Mouse (Mus musculus) mature B cell (primary cell): Measurements from ENCODE around the gene Mrps36.
"Not testable (repeated sequence)": the region's sequence is repeated elsewhere in the genome, so short reads cannot be mapped to it uniquely, and the experiment has no call there.

ENCODE experiments used
- in situ Hi-C: fragments of 300-500 bp; cut with MboI; formaldehyde crosslinking; loops from 2 replicates; pipeline ENCODE4 v1.14.3; 2019

The Mrps36 gene

DNA sequence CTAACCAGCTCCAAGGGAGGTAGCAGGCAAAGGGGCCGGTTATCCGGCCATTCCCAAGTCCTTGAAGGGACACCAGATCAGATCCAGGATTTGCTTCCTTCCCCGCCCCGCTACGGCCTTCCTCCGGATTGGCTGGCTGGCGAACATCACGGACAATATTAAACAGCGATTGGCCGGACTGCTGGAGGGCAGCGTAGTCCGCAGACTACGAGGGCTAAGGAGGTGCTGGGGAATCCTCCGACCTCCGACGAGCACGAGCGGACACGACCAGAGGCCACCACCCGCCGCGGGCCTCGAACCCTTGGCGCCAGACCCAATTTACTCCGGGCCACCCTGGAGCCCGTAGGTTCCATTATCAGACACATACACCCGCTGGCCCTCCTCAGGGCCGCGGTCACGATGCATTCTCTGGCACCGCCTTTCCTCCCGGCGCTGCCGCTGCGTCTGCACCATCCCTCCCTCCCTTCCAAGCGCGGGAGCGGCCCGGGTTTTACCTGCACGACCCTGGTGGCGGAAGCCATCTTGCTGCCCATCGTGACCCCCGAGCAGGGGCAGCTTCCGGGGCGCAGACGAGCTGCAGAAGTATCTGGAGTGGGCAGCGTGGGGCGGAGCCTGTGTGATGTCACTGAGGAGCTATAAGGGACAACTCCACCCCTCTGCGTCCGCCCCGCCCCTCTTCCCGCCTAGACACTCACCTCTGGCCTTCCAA lies at the start of gene Mrps36:
Gene Mrps36 (minus strand): TSS at position 624 of the 709 bp plus-strand sequence.
- in situ Hi-C loops: no loop called here

DNA sequence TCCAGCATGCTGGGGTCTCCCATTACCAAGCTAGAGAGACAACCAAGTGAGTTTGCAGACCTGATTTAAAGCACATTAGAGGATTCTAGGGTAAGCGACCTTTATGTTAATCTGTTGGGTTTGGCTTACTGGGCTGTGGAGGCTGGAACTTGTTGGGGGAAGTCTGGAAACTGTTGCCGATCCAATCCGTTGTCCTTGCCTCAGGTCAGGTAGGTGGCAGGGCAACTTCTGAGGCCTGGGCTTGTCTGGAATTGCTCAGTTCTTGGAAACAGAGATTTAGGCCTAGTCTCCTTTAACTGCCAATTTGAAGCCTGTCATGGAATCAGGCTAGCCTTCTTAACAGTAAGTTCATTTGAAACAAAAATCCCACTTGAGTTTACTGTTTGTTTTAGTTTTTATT lies 44.6 kb upstream of the Mrps36 start:
- in situ Hi-C loops: no loop called here

DNA sequence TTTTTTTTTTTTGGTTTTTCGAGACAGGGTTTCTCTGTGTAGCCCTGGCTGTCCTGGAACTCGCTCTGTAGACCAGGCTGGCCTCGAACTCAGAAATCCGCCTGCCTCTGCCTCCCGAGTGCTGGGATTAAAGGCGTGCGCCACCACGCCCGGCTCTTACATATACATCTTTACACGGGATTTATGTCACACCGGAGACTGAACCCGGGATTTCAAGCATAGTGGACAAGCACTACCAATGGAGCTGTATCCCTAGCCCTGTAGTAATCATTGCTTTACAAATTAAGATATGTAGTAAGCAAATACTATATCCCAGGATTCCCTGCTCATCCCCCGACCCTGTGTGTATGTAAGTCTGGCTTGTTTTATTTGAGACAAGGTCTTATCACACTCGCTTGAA lies 43.6 kb upstream of the Mrps36 start:
- in situ Hi-C loops: not testable (repeated sequence)

DNA sequence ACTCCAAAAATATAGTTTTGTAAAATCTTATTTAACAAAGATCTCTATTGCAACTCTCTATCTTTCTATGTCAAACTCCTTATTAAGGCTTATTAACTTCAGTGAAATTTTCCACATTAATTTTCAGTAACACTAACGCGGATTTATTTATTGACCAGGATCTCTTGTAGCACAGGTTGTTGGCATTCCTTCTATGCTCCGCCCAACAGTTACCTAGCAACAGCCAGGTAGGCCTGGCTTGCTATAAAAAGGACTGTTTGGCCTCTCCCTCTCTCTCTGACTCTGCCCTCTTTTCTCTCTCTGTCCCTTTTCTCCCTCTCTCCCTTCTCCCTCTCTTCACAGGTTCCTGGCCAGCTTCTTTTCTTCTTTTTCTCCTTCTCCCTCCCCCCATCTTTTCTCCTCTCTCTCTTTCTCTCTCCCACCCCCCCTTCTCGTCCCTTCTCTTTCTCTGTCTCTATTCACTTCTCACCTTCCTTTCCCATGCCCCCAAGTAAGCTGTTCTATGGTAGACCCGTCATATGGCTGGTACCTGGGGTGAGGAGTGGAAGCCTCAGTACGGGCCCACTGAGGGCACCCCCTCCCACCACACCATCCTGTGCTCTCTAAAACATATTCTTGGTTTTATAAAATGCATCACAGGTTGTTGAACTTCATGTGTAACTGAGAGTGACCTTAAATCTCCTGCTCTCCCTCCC lies 43.0 kb upstream of the Mrps36 start:
- in situ Hi-C loops: no loop called here

DNA sequence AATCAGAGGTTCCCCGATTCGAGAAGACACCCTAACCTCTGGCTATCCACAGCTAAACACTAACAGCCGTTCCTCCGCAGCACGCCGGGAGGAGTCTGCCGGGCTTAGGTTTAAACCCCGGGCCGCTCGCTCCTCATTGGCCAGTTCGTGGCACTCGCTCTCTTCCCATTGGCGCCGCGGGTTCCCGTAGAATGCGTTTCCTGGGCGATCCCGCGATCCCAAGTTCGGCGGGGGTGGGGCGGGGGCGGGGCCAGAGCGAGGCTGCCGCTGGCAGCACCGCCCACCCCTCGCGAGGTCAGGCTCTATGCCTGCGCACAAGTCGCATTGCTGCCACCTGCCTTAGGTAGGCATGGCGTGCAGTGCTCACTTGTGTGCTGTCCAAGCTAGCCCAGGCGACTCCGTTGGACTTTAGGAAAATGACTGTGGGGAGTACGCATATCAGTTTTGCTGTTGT lies 42.0 kb upstream of the Mrps36 start, which contains the start of gene Ccnb1:
Gene Ccnb1 (minus strand): TSS at position 157 of the 454 bp plus-strand sequence.
- in situ Hi-C loops: no loop called here

DNA sequence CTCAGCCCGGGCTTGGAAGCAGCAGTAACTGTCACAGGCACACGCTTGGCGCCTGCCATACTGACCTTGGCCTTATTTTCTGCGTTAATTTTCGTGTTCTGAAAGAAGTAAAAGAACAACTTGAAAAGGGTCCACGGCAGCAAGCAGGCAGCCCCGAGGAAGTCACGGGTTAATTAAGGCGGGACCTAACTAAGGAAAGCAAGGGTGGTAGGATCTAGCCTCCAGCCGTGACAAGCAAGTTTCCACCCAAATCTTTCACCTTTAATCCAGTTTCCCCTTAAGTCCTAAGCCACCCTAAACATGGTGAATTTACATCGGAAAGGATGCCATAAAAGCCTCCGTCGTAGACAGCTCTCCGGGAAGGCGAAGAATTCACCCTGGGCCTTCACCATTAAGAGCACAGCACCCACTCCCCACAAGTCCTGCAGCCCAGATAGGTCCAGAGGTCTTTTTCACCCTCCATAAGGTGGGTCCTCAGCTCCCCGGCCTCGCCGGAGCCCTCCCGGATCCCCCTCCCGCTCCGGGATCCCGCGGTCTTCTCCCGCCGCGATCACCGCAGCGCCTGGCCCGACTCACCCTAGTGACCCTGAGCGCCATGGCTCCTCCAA lies 41.5 kb upstream of the Mrps36 start:
- in situ Hi-C loops: no loop called here

DNA sequence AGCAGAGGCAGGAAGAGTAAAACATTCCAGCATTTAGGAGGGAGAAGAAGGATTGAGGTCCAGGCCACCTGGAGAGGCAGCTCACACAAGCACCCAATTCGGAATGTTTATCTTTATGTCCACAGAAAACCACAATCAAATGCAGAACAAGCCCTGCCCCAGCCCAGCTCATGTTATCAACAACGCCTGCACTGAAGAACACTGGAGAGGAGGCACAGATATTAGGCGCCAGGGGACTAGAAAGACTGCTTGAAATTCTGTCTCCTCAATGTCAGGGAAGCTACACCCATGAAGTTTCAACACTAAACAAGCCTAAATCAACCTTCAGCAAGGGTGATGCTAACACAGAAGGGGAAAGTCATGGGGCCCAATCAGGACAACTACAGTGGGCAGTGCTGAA lies 33.0 kb upstream of the Mrps36 start:
- in situ Hi-C loops: no loop called here

DNA sequence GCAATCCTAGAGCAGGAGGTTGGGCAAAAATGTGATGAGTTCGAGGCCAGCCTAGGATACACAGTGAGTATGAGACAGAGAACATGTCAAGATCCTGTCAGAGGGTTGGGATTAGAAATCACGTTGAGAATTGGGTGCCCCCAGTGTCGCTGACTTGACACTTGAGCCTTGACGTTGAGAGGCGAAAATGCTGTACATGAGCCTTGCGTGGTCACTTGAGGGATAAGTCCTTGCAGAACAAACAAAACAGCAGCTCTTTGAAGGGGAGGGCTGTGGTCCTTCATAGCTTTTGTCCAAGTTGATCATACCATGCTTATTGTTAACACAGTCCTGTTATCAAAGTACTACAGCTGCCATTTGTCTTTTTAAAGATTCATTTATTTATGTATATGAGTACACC lies 32.3 kb upstream of the Mrps36 start:
- in situ Hi-C loops: no loop called here

DNA sequence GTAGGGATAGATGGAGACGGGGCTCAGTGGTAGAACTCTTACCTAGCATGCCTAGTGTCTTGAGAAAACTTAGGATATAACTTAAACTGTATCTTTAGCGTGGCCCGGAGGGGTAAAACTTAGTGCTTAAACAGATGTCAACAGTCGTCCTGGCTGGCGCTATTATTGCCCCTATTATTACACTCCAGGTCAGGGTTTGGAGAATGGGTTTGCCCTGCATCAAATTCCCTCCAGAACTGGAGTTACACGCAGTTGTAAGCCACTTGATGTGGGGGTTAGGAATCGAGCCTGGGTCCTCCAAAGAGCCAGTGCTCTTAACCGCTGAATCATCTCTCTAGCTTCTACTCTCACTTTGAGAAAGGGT lies 31.6 kb upstream of the Mrps36 start:
- in situ Hi-C loops: no loop called here

DNA sequence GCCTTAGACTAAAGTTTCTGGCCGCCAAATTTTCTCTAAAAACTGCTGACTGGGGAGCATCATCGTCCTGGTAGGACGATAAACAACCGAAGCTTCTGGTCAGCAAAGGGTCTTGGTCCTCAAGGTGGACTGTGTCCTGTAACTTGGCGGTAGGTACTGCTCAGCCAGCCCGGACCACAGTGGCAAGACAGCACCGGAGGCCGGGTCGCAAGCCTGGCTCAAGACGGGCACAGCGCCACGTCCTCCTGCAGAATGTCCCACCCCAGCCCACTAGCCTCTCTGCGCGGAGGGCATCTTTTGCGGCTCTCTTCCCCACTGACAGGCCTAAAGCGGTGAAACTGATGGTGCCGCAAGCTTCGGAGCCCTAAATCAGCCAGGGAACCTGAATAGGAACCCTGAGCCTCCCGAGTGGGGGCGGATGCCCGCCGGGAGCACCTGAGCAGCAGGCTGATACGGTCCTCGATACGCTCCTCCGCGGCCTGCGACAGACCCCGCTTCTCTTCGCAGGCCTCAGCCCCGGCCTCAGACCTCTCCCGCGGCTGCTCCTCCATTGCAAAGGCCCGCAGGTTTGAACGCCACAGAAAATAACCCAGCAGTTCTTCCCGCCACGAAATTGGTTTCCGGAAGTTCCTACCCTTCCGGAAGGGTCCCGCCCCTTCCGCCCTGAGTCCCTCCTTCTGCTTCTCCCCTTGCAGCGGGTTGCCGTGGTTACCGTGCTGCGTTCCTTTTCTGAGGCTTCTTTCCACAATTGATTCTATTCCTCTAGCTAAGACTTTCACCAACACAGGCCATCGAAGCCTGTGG lies 31.0 kb upstream of the Mrps36 start, which contains the start of gene Cenph:
Gene Cenph (minus strand): TSS at position 648 of the 804 bp plus-strand sequence.
- in situ Hi-C loops: no loop called here

DNA sequence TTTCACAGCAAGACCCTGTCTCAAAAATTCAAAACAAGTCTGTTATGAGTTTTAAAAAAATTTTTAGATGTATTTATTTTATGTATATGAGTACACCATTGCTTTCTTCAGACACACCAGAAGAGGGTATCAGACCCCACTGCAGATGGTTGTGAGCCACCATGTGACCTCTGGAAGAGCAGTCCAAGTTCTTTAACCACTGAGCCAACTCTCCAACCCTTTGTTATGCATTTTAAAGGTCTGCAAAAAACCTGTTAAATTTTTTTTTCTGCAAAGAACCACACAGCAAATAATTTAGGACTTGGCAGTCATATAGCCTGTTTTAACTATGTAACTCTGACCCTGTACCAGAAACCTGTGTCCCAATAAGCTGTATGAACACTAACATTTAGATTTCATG lies 30.2 kb upstream of the Mrps36 start:
- in situ Hi-C loops: no loop called here

DNA sequence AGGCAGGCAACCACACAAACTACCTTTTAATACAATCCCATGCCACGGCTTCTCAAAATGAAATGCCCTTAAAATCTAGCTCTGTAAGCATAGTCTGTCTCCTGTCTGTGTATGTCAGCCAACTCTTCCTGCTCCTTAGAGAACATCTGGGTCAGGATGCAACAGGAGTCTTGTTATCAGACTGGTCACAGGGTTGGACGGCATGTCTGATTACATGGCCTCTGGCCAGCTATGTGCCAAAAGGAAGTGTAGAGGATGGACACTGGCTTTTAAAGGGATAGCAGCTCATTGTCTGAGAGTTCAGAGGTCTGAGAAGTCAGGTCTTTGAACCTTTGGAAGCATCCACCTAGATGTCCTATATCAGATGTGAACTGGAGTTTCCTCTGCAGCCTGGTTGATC lies 10.9 kb upstream of the Mrps36 start:
- in situ Hi-C loops: no loop called here

DNA sequence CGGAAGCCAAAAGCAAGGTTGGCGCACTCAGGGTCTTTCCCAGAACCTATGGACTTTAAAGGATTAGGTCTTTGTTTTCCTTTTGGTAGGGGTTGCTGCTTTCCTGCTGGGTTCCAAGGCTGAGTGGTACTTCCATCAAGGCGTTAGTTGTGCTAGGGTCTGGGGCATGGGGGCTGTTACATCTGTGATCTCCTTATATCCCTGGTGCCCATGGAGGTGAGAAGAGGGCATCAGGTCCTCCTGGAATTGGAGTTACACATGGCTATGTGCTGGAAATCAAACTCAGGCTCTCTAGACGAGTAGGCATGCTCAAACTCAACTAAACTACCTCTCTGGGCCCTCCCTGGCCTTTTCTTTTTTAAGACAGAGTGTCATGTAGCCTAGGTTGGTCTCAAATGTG lies 9.7 kb upstream of the Mrps36 start:
- in situ Hi-C loops: no loop called here

DNA sequence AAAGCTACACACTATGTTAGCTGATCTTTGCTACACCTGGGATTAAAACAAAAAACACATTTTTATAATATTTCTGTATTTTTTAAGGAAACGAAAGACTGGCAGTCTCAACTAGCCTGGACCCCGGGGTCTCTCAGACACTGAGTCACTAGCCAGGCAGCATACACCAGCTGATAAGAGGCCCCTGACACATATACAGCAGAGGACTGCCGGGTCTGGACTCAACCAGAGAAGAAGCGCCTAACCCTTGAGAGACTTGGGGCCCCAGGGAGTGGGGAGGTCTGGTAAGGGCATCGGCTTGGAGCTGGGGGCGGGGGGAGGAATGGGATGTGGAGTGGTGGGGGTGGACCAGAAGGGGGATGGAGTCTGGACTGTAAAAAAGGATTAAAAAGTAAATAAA lies 8.6 kb upstream of the Mrps36 start:
- in situ Hi-C loops: no loop called here

DNA sequence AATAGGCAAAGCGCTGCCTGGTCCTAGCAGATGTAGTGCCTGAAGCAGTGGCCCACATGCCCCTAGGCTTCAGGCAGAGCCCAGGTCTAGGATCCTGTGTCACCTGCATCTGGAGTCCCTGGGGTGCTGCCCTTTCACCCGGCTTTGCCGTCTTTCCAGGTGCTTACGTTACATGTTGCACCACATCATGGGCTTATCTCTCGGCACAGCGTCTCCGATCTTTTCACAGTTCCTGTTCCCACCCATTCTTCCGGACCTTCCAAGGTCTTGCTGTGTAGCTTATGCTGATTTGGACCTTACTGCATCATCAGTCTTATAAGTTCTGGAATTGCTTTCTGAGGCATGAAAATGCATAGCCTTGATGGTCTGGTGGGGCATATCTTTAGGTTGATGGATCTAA lies 8.1 kb upstream of the Mrps36 start:
- in situ Hi-C loops: no loop called here

DNA sequence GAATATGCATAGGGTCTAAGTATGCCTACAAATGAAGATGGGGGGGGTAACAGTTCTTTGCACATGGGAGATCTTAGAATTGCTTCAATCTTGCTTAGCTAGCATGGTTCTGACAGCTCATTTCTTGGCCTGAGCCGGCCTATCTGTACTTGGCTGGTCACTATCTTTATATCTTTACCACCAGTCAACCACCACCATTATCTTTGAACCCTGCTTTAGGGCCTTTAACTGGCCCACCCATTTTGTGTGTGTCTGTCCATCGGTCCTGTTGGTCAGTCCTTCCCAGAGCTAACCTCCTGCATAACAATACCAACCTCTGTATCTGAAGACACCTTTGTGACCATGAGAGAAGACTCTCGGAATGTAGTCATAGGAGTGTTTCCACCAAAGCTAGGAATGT lies 6.9 kb upstream of the Mrps36 start:
- in situ Hi-C loops: no loop called here

DNA sequence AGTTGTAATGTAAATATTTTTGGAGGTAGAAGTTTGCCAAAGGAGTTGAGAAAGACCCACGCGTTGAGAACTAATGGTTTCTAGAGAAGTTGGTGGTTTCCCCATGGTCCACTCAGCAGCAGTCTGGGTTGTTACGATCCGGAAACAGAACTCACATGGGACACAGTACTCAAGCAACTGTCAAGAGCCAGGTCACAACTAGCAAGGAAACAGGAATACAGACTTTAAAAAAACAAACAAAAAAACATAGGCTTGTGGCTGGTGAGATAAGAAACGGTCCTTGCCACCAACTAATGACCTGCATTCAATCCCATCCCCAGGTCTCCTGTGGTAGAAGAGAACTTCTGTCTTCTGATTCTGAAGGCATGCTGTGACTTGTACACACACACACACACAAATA lies 6.3 kb upstream of the Mrps36 start:
- in situ Hi-C loops: no loop called here

DNA sequence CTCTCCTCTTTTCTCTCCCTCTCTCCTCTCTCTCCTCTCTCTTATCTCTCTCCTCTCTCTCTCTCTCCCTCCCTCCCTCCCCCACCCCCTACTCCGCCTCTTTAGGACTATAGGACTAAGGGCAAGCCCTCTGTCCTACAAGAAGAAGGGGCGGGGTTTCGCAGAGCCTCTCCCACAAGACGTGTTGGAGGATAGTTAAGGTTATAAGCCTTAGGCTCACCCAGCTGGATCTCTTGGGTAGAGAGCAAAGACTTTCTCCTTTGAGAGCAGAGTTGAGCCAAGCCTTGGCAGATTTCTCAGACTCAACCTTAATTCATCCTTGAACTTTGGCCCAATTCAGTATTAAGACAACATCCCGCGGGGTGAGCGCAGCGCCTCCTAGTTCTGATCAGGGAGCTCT lies 4.2 kb upstream of the Mrps36 start:
- in situ Hi-C loops: no loop called here

DNA sequence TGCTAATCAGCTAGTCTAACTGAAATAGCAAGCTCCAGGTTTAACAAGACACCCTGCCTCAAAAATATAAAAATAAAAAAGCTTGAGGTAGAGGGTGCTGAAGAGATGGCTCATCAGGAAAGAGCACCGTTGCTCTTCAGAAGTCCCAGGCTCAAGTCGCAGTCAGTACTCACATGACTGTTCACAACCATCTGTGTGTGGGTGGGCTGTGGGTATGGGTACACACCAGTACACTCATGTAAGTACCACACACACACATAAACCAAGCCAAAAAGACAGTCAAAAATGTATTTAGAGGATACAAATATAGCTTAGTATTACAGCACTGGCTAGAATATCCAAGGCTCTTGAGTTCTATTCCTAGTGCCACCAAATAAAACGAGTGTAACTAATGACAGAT lies 1.6 kb upstream of the Mrps36 start:
- in situ Hi-C loops: no loop called here

DNA sequence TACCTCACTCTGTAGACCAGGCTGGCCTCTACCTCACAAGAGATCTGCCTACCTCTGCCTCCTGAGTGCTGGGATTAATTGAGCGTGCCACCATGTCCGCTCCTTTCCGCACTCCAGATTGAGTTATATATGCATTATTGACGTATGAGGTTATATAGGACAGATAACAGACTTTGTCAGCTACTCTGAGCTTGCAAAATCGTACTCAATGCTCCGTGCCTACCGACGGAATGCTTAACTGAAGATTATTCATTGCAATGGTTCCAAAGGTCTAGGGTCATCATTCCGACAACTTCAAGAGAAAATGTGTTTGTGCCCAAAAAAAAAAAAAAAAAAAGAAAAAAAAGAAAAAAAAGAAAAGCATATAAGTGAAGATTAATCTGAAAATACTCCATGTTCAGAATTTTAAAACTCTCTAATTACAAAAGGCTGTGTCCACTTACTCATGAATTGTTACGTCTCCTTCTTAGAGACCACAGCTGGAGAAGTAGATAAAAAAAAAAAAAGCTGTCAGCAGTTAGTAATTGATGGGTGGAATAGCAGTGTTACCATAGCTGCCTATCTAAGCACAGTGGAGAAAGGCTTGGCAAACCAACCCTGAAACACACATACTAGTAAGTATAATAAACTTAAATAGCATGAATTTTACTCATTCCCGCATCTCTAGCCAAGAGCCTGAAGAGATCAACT lies 968 bp downstream of the Mrps36 start:
- in situ Hi-C loops: no loop called here

DNA sequence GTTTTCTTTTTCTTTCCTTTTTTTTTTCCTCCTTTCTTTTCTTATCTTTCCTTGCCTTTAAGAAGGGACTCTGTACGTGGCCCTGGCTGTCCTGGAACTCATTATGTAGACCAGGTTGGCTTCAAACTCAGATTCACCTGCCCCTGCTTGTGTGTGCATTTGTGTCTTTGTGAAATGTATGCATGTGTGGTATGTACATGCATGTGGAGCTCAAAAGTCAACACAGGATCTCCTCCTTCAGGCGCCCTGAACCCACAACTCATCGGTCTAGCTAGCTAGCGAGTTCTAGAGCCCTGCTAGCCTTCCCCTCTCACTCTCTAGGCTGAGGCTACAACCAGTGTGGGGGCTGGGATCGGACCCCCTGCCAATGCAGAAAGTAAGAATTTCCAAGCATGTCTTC lies 1.6 kb downstream of the Mrps36 start:
- in situ Hi-C loops: no loop called here

DNA sequence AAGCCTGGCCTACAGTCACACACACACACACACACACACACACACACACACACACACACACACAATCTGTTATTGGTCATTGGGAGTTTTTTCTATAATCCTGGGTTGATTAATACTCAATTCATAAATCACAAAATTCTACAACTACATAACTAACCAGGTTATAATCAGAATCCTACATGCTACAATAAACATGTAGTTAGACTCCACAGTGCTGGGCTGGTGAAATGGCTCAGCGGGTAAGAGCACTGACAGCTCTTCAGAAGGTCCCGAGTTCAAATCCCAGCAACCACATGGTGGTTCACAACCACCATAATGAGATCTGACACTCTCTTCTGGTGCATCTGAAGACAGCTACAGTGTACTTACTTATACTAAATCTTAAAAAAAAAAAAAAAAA lies 11.7 kb downstream of the Mrps36 start:
- in situ Hi-C loops: no loop called here
